Mouse (Mus musculus) neutrophil, adult 5-6 weeks (primary cell): ENCODE measurements around the gene Cnn2. TPM values are rescaled to one million over a fixed set of nuclear protein-coding genes. Genes with fewer than 3 reads are reported as not detected.

Experiments
- ATAC-seq: fragments of 151-379, 151-347 bp; 2 replicates; pipeline ENCODE4 v1.8.0; 2017; ENCODE audit warnings: mild to moderate bottlenecking, moderate TSS enrichment; ENCODE audit not compliant: insufficient number of reproducible peaks, poor library complexity, low FRiP score, severe bottlenecking; ENCODE audit errors: extremely low read depth
- total RNA-seq: library from RNA; stranded (forward); fragments of 200-1000 nt; gene quantifications from 2 replicates; pipeline ENCODE4 v1.2.3, GENCODE M21; 2017

Cnn2 gene
- total RNA-seq, 1 experiment from 2014 or later: 284 TPM

DNA sequence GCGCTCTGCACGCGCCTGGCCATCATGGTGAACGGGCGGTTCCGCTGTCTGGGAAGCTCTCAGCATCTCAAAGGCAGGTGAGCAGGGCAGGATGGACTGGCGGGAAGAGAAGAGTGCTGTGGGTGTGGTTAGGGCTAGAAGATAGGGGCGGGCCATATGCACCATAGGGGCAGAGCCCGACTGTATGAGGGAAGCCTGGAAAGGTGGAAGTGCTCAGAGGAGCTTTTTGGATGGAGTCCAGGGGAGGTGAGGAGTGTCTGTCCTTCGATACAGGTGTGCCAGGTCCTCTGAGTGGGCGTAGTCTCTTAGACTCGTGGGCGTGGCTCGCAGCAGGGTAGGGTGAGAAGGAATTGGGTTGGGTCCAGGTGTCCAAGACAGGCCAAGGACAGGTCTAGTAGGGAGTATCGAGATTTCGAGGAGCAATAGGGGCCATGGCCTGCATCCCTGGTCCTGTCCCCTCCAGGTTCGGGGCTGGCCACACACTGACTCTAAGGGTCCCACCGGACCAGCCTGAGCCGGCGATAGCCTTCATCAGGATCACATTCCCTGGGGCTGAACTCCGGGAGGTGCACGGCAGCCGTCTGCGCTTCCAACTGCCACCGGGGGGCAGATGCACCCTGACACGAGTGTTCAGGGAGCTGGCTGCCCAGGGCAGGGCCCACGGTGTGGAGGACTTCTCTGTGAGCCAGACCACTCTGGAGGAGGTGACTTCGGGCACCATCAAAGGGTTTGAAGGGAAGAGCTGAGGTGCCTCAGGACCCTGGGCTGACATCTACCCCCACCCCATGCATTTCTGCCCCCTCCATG lies 26.3 kb downstream of the Cnn2 start:
- ATAC-seq: no peak

DNA sequence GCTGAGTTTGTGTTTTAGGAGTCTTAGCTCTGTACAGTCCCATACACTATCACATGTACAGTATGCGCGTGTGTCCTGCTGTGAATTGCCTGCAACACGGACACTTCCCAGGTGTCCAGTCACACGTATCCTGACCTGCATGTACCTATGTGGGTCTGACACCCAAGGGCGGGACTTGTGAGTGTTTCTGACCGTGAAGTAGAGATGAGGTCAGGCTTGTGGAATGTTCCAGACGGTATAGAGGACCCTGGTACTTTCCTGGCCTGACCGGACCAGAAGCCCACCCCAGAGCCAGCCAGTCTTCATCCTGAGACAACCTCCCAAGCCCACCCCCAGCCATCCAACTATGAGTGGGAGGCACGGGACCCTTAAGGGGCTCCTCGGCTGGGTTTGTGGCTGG lies 27.2 kb downstream of the Cnn2 start:
- ATAC-seq: no peak

DNA sequence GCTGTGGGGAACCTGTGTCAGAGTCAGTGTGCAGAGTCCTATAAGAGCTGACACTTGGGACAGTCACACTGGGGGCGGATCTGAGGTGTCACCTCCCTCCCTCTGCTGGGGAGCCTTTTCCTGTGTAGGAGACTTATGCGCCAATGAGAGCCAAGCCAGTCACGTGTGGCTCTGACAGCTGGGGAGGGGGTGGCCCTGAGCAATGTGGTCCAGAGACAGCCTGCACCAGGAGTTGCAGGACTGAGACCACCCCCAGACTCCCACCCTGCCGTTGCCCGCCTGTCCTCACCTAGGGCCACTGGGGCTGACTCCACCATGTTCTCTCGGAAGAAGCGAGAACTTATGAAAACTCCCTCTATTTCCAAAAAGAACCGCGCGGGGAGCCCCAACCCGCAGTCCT lies 28.1 kb downstream of the Cnn2 start, which contains the start of gene Arhgap45:
Gene Arhgap45, plus strand, starts transcription at position 143 of the 400 bp plus-strand sequence.
- peak; percentile 78 for ATAC-seq

DNA sequence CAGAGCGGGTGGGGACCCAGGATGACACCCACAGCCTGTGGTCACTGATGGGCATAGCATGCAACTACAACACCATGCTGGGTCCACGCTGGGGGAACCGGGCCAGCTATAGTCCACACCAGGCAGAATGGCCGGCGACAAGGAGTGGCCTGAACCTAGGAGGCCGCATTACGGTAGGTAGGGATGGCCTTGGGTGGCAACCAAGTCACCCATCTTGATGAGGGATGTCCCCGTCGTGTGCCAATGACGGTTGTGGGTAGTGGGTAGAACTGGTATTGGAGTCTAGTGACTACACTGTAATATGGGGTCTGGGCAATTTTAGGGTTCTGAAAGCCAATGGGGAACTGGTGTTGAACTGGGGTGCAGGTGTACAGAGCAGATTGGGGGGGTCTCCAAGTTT lies 28.5 kb downstream of the Cnn2 start:
- peak; percentile 17 for ATAC-seq

DNA sequence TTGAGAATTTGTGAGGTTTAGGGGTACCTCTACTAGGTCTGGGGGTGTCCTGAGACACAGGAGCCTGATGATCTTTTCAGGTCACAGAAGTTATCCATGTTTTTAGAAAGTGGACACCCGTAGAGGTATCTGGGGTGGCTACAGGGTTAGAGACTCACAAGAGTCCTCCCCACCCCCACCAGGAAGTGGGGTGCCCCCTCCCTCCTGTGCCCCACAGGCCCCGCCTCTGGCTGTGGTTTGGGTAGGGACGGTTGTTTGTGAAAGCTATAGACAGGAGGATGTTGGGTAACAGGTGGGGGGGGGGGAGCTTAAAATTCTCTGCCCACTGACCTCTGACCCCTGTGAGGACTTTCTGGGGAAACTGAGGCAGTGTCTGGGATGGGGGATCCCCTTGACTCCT lies 29.0 kb downstream of the Cnn2 start:
- peak; percentile 62 for ATAC-seq

DNA sequence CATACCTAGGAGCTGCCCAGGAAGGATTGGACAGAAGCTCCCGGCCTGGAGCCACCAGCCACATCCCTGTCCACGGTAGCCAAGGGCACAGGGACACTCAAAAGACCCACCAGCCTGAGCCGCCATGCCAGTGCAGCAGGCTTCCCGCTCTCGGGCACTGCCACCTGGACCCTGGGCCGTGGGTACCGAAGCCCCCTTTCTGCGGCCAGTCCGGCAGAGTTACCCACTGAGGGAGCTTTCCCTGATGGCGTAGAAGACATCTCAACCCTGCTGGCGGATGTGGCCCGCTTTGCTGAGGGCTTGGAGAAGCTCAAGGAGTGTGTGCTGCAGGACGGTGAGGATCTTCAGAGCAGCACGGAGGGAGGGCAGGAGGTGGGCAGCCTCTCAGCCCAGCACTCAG lies 29.4 kb downstream of the Cnn2 start:
- no peak for ATAC-seq

DNA sequence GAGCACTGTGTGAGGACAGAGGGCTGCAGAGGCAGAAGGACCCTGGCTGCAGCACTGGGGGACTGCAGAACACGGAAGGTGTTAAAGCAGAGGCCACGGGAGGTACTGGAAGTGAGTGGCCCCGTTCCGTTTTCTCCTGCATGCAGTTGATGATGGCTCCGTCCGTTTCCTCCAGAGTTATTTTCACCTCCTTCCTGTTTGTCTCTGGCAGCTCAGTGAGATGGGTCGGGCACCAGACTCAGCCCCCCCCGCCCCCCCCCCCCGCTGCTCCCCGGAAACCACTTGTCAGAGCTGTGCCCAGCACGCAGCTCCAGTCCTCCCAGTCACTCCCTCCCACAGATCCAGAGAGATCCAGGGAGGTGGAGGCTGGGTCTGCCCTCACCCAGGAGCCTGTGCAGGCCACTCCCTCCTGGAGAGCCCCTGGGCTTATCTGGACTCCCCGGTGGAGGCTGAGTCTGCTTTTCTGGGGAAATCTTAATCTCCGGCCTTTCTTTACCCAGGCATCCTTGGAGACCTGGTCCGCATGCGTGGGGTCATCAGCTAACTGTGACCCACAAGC lies 30.4 kb downstream of the Cnn2 start:
- ATAC-seq: peak; percentile 33

DNA sequence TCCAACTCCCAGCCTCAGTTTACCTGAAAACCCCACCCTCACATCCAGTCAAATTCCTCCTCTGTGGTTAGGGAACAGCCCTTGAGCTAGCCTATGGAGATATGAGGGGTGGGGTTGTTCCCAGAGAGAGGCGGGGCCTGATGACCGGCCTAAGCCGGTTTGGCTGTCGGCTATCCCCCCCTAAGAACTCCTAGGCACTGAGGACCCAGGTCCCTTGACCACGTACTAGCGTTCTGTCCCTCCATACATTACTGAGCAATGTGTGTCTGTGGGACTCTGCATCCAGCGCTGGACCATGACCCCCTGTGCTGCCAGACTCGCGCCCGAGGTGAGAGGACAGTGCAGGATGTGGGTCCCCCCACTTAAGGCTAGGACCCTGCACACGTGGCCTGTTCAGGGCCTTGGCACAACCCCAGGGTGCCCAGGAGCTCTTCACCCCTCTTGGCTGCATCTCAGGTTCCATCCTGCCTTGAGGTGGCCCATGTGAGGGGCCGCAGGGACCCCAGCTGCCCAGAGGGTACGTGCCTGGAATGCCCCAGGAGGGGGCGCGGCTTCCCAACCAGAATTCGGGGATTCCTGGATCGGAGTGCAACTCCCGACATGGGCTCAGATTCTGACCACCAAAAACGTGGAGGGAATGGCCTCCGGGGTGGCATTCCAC lies 31.2 kb downstream of the Cnn2 start:
- ATAC-seq: no peak

DNA sequence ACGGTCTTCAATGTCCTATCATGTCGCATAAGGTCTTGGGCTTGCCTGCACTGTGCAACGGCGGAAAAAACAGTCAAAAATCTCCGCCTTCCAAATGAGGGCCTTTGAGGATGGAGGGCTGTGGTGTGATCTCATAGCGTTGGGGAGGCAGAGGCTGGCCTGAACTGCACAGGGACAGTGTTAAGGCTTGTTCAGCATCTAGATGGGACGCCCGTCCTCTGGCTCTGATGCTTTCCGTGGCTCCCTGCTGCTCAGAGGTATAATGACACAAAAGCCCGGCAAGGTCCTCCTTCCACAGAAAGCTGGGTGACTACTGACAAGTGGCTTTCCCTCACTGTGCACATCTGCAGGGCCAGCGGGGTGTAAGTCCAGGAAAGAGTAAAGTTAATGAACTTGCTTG lies 31.8 kb downstream of the Cnn2 start:
- no peak for ATAC-seq

DNA sequence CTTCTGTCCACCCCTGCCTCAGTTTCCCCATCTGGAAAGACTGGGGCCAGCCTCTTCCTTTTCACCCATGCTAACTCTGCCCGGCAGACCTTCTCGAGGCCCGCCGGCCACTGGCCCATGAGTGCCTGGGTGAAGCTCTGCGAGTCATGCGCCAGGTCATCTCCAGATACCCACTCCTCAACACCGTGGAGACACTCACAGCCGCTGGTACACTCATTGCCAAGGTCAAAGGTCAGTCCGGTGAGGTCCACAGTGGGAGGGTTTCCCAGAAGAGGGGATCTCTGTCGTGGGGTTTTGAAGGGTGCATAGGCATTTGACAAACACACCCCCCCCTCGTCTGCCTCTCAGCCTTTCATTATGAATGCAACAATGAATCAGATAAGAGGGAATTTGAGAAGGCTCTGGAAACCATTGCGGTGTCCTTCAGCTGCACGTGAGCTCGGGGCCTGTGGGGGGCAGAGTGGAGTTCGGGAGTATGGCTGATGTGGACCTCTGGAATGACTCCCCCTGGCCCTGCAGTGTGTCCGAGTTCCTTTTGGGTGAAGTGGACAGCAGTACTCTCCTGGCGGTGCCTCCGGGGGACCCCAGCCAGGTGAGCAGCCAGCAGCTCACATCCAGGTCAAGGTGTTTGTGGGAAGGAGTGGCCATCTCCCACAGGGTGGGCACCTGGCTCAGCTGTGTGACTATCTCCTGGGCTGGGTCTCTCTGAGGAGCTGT lies 32.4 kb downstream of the Cnn2 start:
- ATAC-seq: no peak

DNA sequence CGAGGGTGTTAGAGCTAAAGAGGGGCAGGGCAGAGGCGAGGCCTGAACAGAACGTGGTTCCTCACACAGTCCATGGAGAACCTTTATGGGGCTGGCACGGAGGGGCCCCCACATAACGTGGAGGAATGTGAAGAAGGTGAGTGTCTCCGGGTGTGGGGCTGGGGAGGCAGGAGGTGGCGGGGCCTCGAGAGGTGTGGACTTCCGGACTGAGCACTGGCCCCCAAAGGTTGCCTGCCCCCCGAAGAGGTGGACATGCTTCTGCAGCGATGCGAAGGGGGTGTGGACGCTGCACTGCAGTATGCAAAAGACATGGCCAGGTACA lies 32.9 kb downstream of the Cnn2 start:
- no peak for ATAC-seq

DNA sequence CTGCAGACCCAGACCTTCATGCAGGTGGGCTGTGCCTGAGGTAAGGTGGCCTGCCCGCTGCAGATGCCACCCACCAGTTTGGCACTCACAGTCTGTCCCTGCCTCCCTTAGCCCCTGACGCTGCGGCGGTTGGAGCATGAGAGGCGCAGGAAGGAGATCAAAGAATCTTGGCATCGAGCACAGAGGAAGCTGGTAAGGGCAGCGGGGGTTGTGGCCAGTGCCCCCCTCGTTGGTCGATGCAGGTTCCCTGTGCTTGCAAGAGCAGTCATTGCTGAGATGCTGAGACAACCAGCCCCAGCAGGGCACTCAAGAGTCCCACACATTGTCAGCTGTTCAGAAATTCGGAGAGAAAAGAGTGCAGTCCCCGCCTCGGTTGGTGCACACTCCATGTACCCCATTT lies 33.8 kb downstream of the Cnn2 start:
- ATAC-seq: no peak

DNA sequence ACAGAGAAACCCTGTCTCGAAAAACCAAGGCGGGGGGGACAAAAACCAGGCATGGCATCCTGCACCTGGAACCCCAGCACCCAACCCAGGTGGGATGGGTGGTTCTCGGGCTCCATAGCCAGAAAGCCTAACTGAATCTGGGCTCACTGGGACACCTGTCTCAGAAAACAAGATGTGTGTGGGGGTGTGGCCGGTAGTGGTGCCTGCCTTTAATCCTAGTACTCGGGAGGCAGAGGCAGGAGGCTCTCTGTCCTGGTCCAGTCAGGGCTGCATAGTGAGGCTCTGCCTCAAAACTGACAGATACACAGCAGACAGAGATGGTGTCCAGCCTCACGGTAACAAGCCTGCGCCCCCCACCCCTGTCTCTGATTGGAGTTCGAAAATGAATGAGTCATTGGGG lies 34.4 kb downstream of the Cnn2 start:
- no peak for ATAC-seq

DNA sequence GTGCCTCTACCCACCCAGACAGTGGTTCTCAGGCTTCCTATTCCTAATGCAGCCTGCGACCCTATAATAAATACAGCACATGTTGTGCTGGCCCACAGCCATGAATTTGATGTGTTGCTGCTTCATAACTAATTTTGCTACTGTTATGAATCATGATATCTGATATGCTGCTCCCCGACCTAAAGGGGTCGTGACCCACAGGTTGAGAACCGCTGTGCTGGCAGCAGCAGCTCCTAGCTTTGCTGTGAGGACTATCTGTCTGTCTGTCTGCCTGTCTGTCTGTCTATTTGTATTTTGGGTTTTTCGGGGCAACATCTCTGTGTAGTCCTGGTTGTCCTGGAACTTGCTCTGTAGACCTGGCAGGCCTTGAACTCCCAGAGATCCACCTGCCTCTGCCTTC lies 35.4 kb downstream of the Cnn2 start:
- no peak for ATAC-seq

DNA sequence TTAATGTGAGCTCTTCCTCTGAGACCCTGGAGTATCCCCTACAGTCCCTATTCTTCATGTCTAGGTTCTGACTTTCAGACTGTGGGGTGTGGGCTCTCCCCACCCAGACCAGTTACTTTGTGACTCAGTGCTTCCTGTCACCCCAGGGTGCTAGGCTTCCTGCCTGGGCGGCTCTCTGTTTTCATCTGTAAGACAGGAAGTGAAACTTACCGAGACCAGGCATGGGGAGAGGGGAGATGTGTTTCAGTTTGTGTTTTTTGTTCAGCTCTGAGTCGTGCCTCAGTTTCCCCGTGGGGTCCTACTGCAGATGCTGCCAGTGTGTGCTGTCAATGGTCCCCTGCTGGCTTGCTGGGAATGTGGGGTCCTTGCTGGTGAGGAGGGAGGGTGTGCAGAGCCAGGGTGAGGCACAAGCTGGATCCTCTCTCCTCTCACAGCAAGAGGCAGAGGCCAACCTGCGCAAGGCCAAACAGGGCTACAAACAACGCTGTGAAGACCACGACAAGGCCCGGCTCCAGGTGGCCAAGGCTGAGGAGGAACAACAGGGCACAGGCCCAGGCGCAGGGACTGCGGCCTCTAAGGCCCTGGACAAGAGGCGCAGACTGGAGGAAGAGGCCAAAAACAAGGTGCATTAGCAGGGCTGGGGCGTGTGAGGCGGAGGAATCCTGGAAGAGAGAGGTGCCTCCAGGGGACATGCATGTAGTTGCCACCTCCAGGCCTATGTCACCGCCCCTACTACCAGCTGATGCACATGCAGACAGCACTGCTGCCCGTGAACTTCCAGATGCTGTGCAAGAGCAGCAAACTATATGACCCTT lies 36.1 kb downstream of the Cnn2 start:
- ATAC-seq: peak; percentile 74

DNA sequence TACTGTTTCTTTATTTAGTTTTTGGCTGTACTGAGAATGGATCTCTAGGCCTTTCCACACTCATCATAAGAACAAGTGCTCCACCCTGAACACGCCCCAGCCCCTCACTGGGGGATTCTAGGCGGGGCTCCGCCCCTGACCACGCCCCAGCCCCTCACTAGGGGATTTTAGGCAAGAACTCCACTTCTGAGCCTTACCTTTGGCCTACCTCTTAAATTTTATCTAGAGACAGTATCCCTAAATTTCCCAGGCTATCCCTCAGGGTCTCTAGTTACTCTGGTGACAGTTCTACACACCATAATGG lies 36.6 kb downstream of the Cnn2 start:
- no peak for ATAC-seq

DNA sequence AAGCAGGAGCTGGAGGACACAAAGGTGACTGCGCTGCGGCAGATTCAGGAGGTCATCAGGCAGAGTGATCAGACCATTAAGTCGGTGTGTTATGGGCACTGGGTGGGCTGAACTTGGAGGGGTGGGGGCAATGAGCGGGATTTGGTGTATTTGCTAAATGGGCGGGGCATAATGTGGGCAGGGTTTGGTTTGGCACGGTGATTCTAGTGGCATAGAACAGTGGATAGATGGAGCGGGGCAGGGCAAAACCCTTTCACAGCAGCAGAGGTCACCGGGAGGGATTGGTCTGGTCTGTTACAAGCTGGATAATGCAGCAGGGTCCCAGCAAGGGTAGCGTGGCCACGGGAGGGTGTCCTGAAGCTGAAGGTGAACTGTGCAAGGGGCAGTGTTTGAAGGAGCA lies 37.1 kb downstream of the Cnn2 start:
- ATAC-seq: no peak

DNA sequence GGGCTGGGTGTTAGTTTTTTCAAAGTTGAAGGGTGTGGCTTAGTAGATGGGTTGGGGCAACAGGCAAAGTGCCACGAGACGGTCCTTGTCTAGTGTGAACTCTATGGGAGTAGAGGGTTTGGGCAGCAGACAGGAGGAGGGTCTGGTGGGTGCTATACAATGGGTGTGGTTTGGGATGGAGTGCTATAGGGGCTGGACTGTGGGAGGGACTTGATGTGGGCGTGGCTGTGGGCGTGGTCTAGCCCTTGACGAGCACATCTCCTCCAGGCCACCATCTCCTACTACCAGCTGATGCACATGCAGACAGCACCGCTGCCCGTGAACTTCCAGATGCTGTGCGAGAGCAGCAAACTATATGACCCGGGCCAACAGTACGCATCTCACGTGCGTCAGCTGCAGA lies 37.5 kb downstream of the Cnn2 start:
- ATAC-seq: no peak
